Mouse (Mus musculus) heart, postnatal 0 days (tissue): ENCODE measurements around the gene Arid2. TPM values are rescaled to one million over a fixed set of nuclear protein-coding genes. Genes with fewer than 3 reads are reported as not detected.

Source experiments
- ATAC-seq: fragments of 200-750 bp; cut with Nextera tagmentation; 2 replicates; pipeline ENCODE4 v1.8.0; 2017; ENCODE audit warnings: low read depth, moderate number of reproducible peaks, moderate library complexity; ENCODE audit not compliant: insufficient read depth
- DNase-seq: peaks from one replicate; pipeline ENCODE4 v3.0.0-alpha.2; 2016; ENCODE audit warnings: low spot score
- H3K27ac ChIP-seq: fragments of 300-500 bp; sonication (generic); 2 replicates; pipeline ENCODE4 v1.5.1; 2014; ENCODE audit warnings: low read depth, mild to moderate bottlenecking
- H3K27me3 ChIP-seq: fragments of 300-500 bp; sonication (generic); 2 replicates; pipeline ENCODE4 v1.6.1; 2014; ENCODE audit warnings: low read length, mixed read lengths; ENCODE audit not compliant: control insufficient read depth, insufficient read depth
- H3K36me3 ChIP-seq: fragments of 300-500 bp; sonication (generic); replicated peaks from 2 replicates; pipeline ENCODE4 v1.6.1; 2014; ENCODE audit warnings: low read length, mixed read lengths; ENCODE audit not compliant: control insufficient read depth, insufficient read depth
- H3K4me1 ChIP-seq: fragments of 300-500 bp; sonication (generic); 2 replicates; pipeline ENCODE4 v1.6.1; 2014; ENCODE audit warnings: antibody characterized with exemption; ENCODE audit not compliant: control insufficient read depth, insufficient read depth
- H3K4me2 ChIP-seq: fragments of 300-500 bp; sonication (generic); 2 replicates; pipeline ENCODE4 v1.6.1; 2014; ENCODE audit warnings: low read depth, mild to moderate bottlenecking, low read length, moderate library complexity
- H3K4me3 ChIP-seq: fragments of 300-500 bp; sonication (generic); 2 replicates; pipeline ENCODE4 v1.5.1; 2014; ENCODE audit warnings: low read depth, low read length
- H3K9ac ChIP-seq: fragments of 300-500 bp; sonication (generic); replicated peaks from 2 replicates; pipeline ENCODE4 v1.6.1; 2014; ENCODE audit warnings: low read depth, low read length, mixed read lengths
- H3K9me3 ChIP-seq: fragments of 300-500 bp; sonication (generic); replicated peaks from 2 replicates; pipeline ENCODE4 v1.6.1; 2016; ENCODE audit warnings: low read length; ENCODE audit not compliant: control insufficient read depth
- CTCF ChIP-seq: IDR thresholded peaks from 2 replicates; pipeline ENCODE4 v1.5.1; 2016; ENCODE audit warnings: antibody characterized with exemption, control low read depth, low read depth
- EP300 ChIP-seq: IDR thresholded peaks from 2 replicates; pipeline ENCODE4 v1.6.1; 2016; ENCODE audit warnings: antibody characterized with exemption, low read depth
- WGBS: fragments of 180-500 bp; shearing (Covaris S2); extraction: QIAGEN DNeasy Blood & Tissue Kit; methylation state at CpG from one replicate; pipeline ENCODE4 v1.1.7; 2014; 5-methylcytosine and 5-hydroxymethylcytosine counted together
- polyA plus RNA-seq: library from polyadenylated mRNA; unstranded; fragments of >200 nt; fragmentation: Nextera tagmentation; extraction: Ambion mirVana; gene quantifications from 2 replicates; pipeline ENCODE4 v1.2.1, GENCODE M21; 2015
- total RNA-seq: library from RNA; depleted of rRNA; stranded (reverse); fragments of >200 nt; gene quantifications from 2 replicates; pipeline ENCODE4 v1.2.3, GENCODE M21; 2014; ENCODE audit warnings: low replicate concordance

Gene Arid2
- total and polyA plus RNA-seq, 2 experiments from 2014 or later: 8.2 to 28.4 TPM

- Histone ChIP-seq H3K27me3 (no peaks in the 10 kb centered on the region), H3K27ac (no peak overlapping the region), H3K4me2 (peak overlapping the region; percentile 22; the same call in 1 of the 2 replicates), H3K9me3 (peaks cover 22% of the 10 kb centered on the region), H3K4me1 (peaks cover 12% of the 10 kb centered on the region), H3K9ac (no peak overlapping the region), H3K4me3 (no peak overlapping the region), H3K36me3 (no peaks in the 10 kb centered on the region)
- 70% methylated on average over 5 of the region's 5 CpGs for WGBS
- TF ChIP-seq EP300 (no peak), CTCF (no peak)
- DNase-seq (no peak), ATAC-seq (no peak)
Observed at GRCm38 (mm10) chr15:96257781-96258180, 29.5 kb upstream of the Arid2 start.

GRCm38 (mm10) chr15:96264614-96265013, 22.7 kb upstream of the Arid2 start:
- H3K27ac ChIP-seq: no peak overlapping the region
- no peak overlapping the region for H3K4me2 ChIP-seq
- H3K9me3 ChIP-seq: peaks cover 34% of the 10 kb centered on the region
- no peak for ATAC-seq
- no peak overlapping the region for H3K4me3 ChIP-seq
- no peaks in the 10 kb centered on the region for H3K4me1 ChIP-seq
- no peak for DNase-seq
- peaks cover 22% of the 10 kb centered on the region for H3K36me3 ChIP-seq
- H3K27me3 ChIP-seq: no peaks in the 10 kb centered on the region
- TF ChIP-seq EP300 (no peak), CTCF (no peak)
- no peak overlapping the region for H3K9ac ChIP-seq
- WGBS: 92% methylated on average over 3 of the region's 3 CpGs

- no peak overlapping the region for H3K4me3 ChIP-seq
- TF ChIP-seq EP300 (no peak), CTCF (no peak)
- DNase-seq (peak; percentile 5), ATAC-seq (no peak)
- H3K27me3 ChIP-seq: no peaks in the 10 kb centered on the region
- no peak overlapping the region for H3K4me2 ChIP-seq
- 28% methylated on average over 9 of the region's 9 CpGs for WGBS
- H3K36me3 ChIP-seq: peaks cover 29% of the 10 kb centered on the region
- H3K9ac ChIP-seq: no peak overlapping the region
- peaks cover 12% of the 10 kb centered on the region for H3K9me3 ChIP-seq
- H3K27ac ChIP-seq: no peak overlapping the region
- peaks cover 16% of the 10 kb centered on the region for H3K4me1 ChIP-seq
Observed at GRCm38 (mm10) chr15:96267933-96268332, 19.4 kb upstream of the Arid2 start.

GRCm38 (mm10) chr15:96268610-96269009, 18.7 kb upstream of the Arid2 start:
- no peak for ATAC-seq
- 85% methylated on average over 9 of the region's 9 CpGs for WGBS
- TF ChIP-seq CTCF (no peak), EP300 (no peak)

GRCm38 (mm10) chr15:96269402-96269801, 17.9 kb upstream of the Arid2 start:
- H3K9ac ChIP-seq: no peak overlapping the region
- TF ChIP-seq EP300 (no peak), CTCF (no peak)
- H3K27me3 ChIP-seq: no peaks in the 10 kb centered on the region
- peaks cover 29% of the 10 kb centered on the region for H3K36me3 ChIP-seq
- H3K9me3 ChIP-seq: peaks cover 12% of the 10 kb centered on the region
- H3K4me3 ChIP-seq: no peak overlapping the region
- H3K4me1 ChIP-seq: peaks cover 20% of the 10 kb centered on the region
- H3K27ac ChIP-seq: no peak overlapping the region
- WGBS: 83% methylated on average over 4 of the region's 4 CpGs
- DNase-seq: no peak
- no peak overlapping the region for H3K4me2 ChIP-seq
- ATAC-seq: no peak

More at GRCm38 (mm10) chr15:96268610-96269009, 18.7 kb upstream of the Arid2 start:
- no peaks in the 10 kb centered on the region for H3K27me3 ChIP-seq
- H3K4me3 ChIP-seq: no peak overlapping the region
- H3K27ac ChIP-seq: no peak overlapping the region
- peaks cover 16% of the 10 kb centered on the region for H3K4me1 ChIP-seq
- no peak overlapping the region for H3K4me2 ChIP-seq
- H3K9ac ChIP-seq: no peak overlapping the region
- H3K36me3 ChIP-seq: peaks cover 29% of the 10 kb centered on the region
- H3K9me3 ChIP-seq: peaks cover 12% of the 10 kb centered on the region
- DNase-seq: no peak

GRCm38 (mm10) chr15:96270272-96270880, 16.9 kb upstream of the Arid2 start:
- Histone ChIP-seq H3K4me3 (no peak overlapping the region), H3K9ac (no peak overlapping the region), H3K4me2 (no peak overlapping the region), H3K27me3 (no peaks in the 10 kb centered on the region), H3K36me3 (peaks cover 29% of the 10 kb centered on the region), H3K4me1 (peaks cover 23% of the 10 kb centered on the region), H3K27ac (no peak overlapping the region), H3K9me3 (peaks cover 12% of the 10 kb centered on the region)
- WGBS: 79% methylated on average over 10 of the region's 10 CpGs
- DNase-seq (peak; percentile 5), ATAC-seq (no peak)
- TF ChIP-seq CTCF (no peak), EP300 (no peak)
